Mouse (Mus musculus) T-cell, adult 2 months (primary cell): Measurements from ENCODE around the gene Tepp.

ENCODE experiments used
- DNase-seq: peaks from one replicate; pipeline ENCODE4 v3.0.0; 2022; ENCODE audit warnings: low spot score

Gene Tepp

DNA sequence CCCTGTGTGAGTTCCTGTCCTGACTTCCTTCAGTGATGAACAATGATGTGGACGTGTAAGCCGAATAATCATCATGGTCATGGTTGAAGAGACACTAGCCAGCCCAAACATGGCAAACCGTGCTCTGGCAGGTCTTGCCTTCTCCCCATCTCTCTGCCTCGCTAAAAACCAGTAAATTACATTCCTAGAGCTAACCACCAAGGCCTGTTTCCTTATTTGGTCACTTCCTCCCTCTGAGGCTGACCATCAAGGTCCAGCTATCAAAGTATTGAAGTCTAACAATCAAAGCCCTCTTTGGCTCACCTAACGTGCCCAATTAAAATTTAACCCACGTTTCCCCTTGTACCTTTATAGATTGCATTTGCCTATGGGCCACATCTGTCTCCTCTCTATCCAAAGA is 51.9 kb downstream of the Tepp start:
- no peak for DNase-seq

DNA sequence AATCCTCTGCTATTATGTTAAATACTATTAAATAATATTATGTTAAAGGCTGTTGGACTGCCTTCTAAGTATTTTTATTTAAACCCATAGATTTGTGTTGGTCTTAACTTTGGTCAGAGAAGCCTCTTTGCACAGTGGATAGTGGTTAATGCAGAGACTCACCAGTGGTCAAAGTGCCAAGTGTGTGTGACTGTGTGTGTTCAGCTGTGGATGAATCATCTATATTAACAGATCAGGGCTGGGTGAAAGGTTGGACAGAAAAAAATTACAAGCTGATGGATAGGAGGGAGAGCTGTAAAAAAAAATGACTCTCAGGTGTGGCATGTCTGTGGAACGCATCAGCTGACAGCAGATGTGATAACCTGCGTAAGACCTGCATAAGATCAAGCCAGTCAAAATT is 53.5 kb downstream of the Tepp start:
- no peak for DNase-seq

DNA sequence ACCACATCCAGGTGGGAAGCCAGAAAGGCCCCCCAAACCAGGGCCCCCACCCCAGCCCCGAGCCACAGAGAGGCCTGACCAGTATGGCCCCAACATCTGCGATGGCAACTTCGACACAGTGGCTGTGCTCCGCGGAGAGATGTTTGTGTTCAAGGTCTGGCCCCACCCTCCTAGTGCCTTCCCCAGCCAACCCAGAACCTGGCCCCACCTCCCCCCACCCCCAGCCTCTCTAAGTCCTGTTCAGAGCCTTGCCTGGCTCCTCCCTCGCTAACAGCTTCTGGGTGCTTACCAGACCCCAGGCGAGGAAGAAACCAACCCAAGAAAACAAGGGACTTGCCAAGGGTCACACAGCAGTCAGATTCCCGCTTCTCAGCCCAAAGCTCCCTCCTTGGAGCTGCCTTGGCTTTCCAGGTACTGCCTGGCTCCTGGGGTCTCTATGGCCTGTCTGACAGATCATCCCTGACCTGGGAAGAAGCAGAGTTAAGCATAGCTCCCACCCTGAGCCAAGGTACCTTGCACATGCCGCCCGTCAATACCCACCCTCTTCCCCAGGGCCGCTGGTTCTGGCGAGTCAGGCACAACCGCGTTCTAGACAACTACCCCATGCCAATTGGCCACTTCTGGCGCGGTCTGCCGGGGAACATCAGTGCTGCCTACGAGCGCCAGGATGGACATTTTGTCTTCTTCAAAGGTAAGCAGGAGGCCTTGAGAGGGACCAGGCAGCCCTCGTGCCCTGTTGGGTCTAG is 59.4 kb downstream of the Tepp start:
- DNase-seq = peak; percentile 54

DNA sequence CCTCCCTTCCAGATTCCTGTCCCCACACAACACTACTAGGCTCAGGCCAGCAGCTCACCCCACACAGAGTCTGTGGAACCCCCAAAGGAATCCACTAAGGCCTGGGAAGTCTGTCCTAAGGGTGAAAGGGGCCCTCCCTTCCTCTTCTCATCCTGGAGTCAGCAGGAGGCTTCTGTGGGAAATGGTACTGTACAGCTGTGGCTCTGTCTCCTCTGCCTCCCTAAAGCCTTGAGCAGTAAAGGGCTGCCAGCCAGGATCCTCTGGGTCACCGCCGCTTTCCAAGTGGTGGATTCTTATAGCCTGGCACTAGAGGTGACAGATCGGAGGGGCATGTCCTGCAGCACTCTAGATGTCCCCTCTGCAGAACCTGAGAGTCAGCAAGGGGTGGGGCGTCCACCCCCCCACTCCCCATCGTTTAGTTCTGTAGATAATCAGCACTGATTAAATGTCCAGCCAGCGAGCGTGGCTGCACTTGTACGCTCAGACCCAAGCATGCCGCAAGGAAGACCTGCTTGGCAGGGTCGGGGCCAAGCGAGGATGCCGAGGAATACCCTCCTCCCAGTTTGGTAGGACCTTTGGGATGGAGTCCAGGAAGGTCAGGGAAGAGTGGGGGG is 63.1 kb downstream of the Tepp start:
- no peak for DNase-seq

DNA sequence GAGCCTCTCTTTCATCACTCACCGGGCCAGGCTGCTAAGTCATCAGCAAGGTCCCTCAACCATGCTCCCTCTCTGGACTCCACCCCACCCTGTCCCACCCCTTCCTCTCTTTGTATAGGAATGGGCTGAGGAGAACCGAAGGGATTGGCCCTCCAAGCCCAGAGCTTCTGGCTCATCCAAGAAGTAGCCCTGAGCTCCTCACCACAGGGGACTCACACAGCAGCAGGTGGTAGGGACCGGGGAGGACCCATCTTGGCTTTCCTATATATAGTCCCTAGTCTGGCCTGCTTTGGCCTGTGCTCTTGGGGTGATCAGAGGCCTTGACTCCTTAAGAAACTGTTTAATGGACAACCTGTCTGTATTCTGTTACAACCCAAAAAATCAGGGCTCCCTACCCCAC is 64.1 kb downstream of the Tepp start:
- no peak for DNase-seq

DNA sequence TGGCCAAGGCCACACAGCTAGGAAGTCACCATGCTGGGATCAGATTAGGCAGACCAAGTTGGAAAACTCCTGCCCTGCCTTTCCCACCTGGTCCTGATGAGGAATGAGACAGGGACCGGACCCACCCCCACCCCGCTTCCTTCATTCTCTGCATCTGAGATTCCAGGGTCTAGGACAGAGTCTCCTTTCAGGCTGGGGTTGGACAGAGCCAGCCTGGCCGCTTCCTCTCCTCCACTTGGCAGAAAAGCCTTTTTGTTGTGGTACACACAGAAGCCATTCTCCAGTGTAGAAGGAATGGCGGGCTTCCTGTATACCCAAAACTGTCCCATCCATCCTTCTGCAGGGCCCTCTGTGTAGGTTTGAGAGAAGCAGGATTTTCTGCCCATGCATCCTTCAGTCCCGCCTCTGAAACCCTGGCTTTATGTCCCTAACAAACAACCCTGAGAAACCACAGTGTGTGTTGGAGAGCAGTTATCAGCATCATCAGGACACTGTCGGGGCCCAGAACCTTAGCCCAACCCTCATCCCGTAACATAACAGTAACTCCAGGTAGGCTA is 65.1 kb downstream of the Tepp start:
- DNase-seq = no peak
